Mouse (Mus musculus): ENCODE results near the gene Shkbp1. TPM values are rescaled to one million over a fixed set of nuclear protein-coding genes. Genes with fewer than 3 reads are reported as not detected.

Shkbp1 gene
- total RNA-seq (2023): 10 to 100 TPM; 80.3 to 82.3 TPM

GRCm38 (mm10) chr7:27355745-27356240 lies at the start of gene Shkbp1:
TSS of gene Shkbp1 (minus strand) at chr7:27356019.

GRCm38 (mm10) chr7:27356861-27357594 lies 1.2 kb upstream of the Shkbp1 start, which contains the start of gene Gm20479:
TSS of gene Gm20479 (minus strand) at chr7:27357419.

GRCm38 (mm10) chr7:27337175-27337853 lies 18.5 kb downstream of the Shkbp1 start, which contains the start of gene Ltbp4:
TSS of gene Ltbp4 (minus strand) at chr7:27337692.

Other genes starting within 250 kb of the Shkbp1 start
- gene Cyp2f2, start 236.1 kb downstream of the Shkbp1 start, total RNA-seq (2023): not detected
- gene Cyp2t4, start 202.3 kb downstream of the Shkbp1 start, total RNA-seq (2023): not detected
- 10 to 100 TPM; 86.3 to 86.7 TPM for gene Egln2, start 189.2 kb downstream of the Shkbp1 start, total RNA-seq (2023)
- gene Rab4b, start 177.1 kb downstream of the Shkbp1 start, total RNA-seq (2023): 10 to 100 TPM; 91.2 to 94.2 TPM
- not detected for gene Gm21983, start 174.9 kb downstream of the Shkbp1 start, total RNA-seq (2023)
- under 1 TPM in 1 of 2 experiments, not detected in 1; 0.80 TPM for gene Mia, start 174.9 kb downstream of the Shkbp1 start, total RNA-seq (2023)
- gene BC024978, start 160.2 kb downstream of the Shkbp1 start, total RNA-seq (2023): 10 to 100 TPM; 16.2 to 19.2 TPM
- gene Snrpa, start 159.7 kb downstream of the Shkbp1 start, total RNA-seq (2023): 10 to 100 TPM; 69.5 to 79.4 TPM
- gene Itpkc, start 127.4 kb downstream of the Shkbp1 start, total RNA-seq (2023): 10 to 100 TPM; 14.9 TPM
- 10 to 100 TPM; 14.7 to 22.1 TPM for gene Coq8b, start 123.0 kb downstream of the Shkbp1 start, total RNA-seq (2023)
- gene Numbl, start 97.6 kb downstream of the Shkbp1 start, total RNA-seq (2023): 1 to 10 TPM; 2.2 to 3.0 TPM
- under 1 TPM; 0.56 to 0.90 TPM for gene Ltbp4, start 18.3 kb downstream of the Shkbp1 start, total RNA-seq (2023)
- gene Gm20479, start 1.4 kb upstream of the Shkbp1 start, total RNA-seq (2023): 1 to 10 TPM; 1.4 to 6.8 TPM
- not detected for gene Sptbn4, start 91.7 kb upstream of the Shkbp1 start, total RNA-seq (2023)
- 10 to 100 TPM; 11.0 to 13.4 TPM for gene Blvrb, start 92.0 kb upstream of the Shkbp1 start, total RNA-seq (2023)
- 10 to 100 TPM; 13.1 to 15.4 TPM for gene Sertad3, start 117.7 kb upstream of the Shkbp1 start, total RNA-seq (2023)
- gene Sertad1, start 130.9 kb upstream of the Shkbp1 start, total RNA-seq (2023): 10 to 100 TPM; 32.9 to 42.1 TPM
- gene Prx, start 143.3 kb upstream of the Shkbp1 start, total RNA-seq (2023): 1 to 10 TPM; 1.5 to 1.6 TPM
- under 1 TPM; 0.21 to 0.55 TPM for gene Hipk4, start 167.2 kb upstream of the Shkbp1 start, total RNA-seq (2023)
- gene Pld3, start 197.2 kb upstream of the Shkbp1 start, total RNA-seq (2023): 100 to 1,000 TPM; 117 to 120 TPM
- gene 2310022A10Rik, start 197.2 kb upstream of the Shkbp1 start, total RNA-seq (2023): 10 to 100 TPM; 23.2 to 28.0 TPM
- gene Akt2, start 235.5 kb upstream of the Shkbp1 start, total RNA-seq (2023): 100 to 1,000 TPM; 142 to 145 TPM

Data from T-cell, adult 66 days (primary cell).